Mouse (Mus musculus) frontal cortex, adult (tissue): ENCODE measurements around the gene Pax6.
A peak's percentile ranks its signal among the peaks of the same experiment; 100 is the strongest.

Experiments
- ATAC-seq: cut with Nextera tagmentation; 2 replicates; pipeline ENCODE4 v1.9.2; 2017; ENCODE audit warnings: mild to moderate bottlenecking, moderate library complexity, mixed read lengths; ENCODE audit not compliant: low TSS enrichment

Gene Pax6

GRCm38 (mm10) chr2:105730704-105731103, 62.0 kb downstream of the Pax6 start:
- peak; percentile 98 for ATAC-seq

- ATAC-seq: no peak
These were observed 67.5 kb downstream of the Pax6 start for GRCm38 (mm10) chr2:105736166-105736565.

GRCm38 (mm10) chr2:105746896-105747295, 78.2 kb downstream of the Pax6 start:
- ATAC-seq: no peak
